In genomic region chr11:109343991-109344599, GRCm38 (mm10) we compare ENCODE assay signal across 8 mouse cellular contexts. TPM values are rescaled to one million over a fixed set of nuclear protein-coding genes. Genes with fewer than 3 reads are reported as not detected.
DNase-seq lines count a peak whose midpoint lies in the region; ATAC-seq and TF ChIP-seq lines count a peak whose summit lies in the region.

No protein-coding gene starts in this region.

- ATAC-seq in hindbrain, postnatal 0 days = peak; percentile 78
- no peak for ATAC-seq in hindbrain, embryonic 13.5 days (ENCODE audit: low FRiP score)
- peak; percentile 67 for ATAC-seq in Patski

- H3ac ChIP-seq in myocyte (ENCODE audit: control insufficient read depth, insufficient read length) = no peak overlapping the region

- 29% methylated on average over 10 of the region's 10 CpGs for WGBS in hindbrain, postnatal 0 days
- 35% methylated on average over 10 of the region's 10 CpGs for WGBS in hindbrain, embryonic 13.5 days

- no peak overlapping the region for H3K4me2 ChIP-seq in hindbrain, postnatal 0 days (ENCODE audit: low read depth, low read length)
- no peak overlapping the region for H3K4me2 ChIP-seq in hindbrain, embryonic 13.5 days
- peak overlapping the region; percentile 79 for H3K4me2 ChIP-seq in myocyte (ENCODE audit: low read depth)

- no peaks in the 10 kb centered on the region for H3K36me3 ChIP-seq in hindbrain, postnatal 0 days (ENCODE audit: insufficient read depth, low read length)
- no peaks in the 10 kb centered on the region for H3K36me3 ChIP-seq in hindbrain, embryonic 13.5 days
- no peaks in the 10 kb centered on the region for H3K36me3 ChIP-seq in myocyte (ENCODE audit: control insufficient read depth, insufficient read depth)

- no peak overlapping the region for H3K4me3 ChIP-seq in hindbrain, postnatal 0 days (ENCODE audit: low read length)
- no peak overlapping the region for H3K4me3 ChIP-seq in hindbrain, embryonic 13.5 days
- H3K4me3 ChIP-seq in gastrocnemius, adult 2 months = peak overlapping the region; percentile 59
- no peak overlapping the region for H3K4me3 ChIP-seq in myocyte

- H3K79me2 ChIP-seq in myocyte (ENCODE audit: control insufficient read depth, insufficient read depth) = no peaks in the 10 kb centered on the region

- POLR2A ChIA-PET in Patski (lab: Charles Lee) = interaction anchor here (1.1 kb wide), 1 partner anchor 17 kb away, joined by 3 read pairs; no protein-coding TSS in a partner anchor

- H3K4me1 ChIP-seq in hindbrain, postnatal 0 days (ENCODE audit: insufficient read depth, low read length) = 0 out of 2 replicates have a peak, but pooled peaks cover 20% of the 10 kb centered on the region
- H3K4me1 ChIP-seq in hindbrain, embryonic 13.5 days (replicated peaks) = peaks cover 17% of the 10 kb centered on the region

- peak; percentile 66 for TF ChIP-seq CTCF in hindbrain, postnatal 0 days (IDR thresholded peaks at IDR 0.05; ENCODE audit: low read depth)
- no peak for TF ChIP-seq CTCF in Patski (IDR thresholded peaks at IDR 0.05)
- TF ChIP-seq CTCF in gastrocnemius, adult 2 months (IDR thresholded peaks at IDR 0.05) = peak; percentile 67

- H3K27me3 ChIP-seq in hindbrain, postnatal 0 days (ENCODE audit: insufficient read depth, low read length) = no peaks in the 10 kb centered on the region
- no peaks in the 10 kb centered on the region for H3K27me3 ChIP-seq in hindbrain, embryonic 13.5 days
- H3K27me3 ChIP-seq in Patski (no peaks in the 10 kb centered on the region), myocyte (ENCODE audit: control insufficient read depth, insufficient read depth, insufficient read length) (no peaks in the 10 kb centered on the region)

- CTCF ChIA-PET in Patski (lab: Charles Lee) = interaction anchor here (1.0 to 5.9 kb wide), 5 partner anchors 13 to 78 kb away, joined by 3 to 49 read pairs (median 4); no protein-coding TSS in a partner anchor

- no peak for TF ChIP-seq POLR2A in myocyte (IDR thresholded peaks at IDR 0.05; ENCODE audit: insufficient read length, low read depth)

- DNase-seq in hindbrain, postnatal 0 days (ENCODE audit: low spot score) = peak; percentile 59
- DNase-seq in Patski (ENCODE audit: low read depth, low spot score) = no peak
- DNase-seq in gastrocnemius, adult 2 months = peak; percentile 80
- peak; percentile 84 for DNase-seq in kidney, adult 9 months
- no peak for DNase-seq in spleen, adult 12 weeks (ENCODE audit: low spot score)
- no peak for DNase-seq in urinary bladder, postnatal 4 days (ENCODE audit: low spot score in 2 of 2)

- intact Hi-C loops in gastrocnemius, adult 2 months (cut with DNase I) = no loop called here

- H3K27ac ChIP-seq in hindbrain, postnatal 0 days = peak overlapping the region; percentile 69
- no peak overlapping the region for H3K27ac ChIP-seq in hindbrain, embryonic 13.5 days
- peak overlapping the region; percentile 63 for H3K27ac ChIP-seq in gastrocnemius, adult 2 months

- H3K9ac ChIP-seq in hindbrain, postnatal 0 days (replicated peaks; ENCODE audit: low read length) = no peak overlapping the region
- no peak overlapping the region for H3K9ac ChIP-seq in hindbrain, embryonic 13.5 days

- no peaks in the 10 kb centered on the region for H3K9me3 ChIP-seq in hindbrain, postnatal 0 days (ENCODE audit: low read length)
- H3K9me3 ChIP-seq in hindbrain, embryonic 13.5 days = no peaks in the 10 kb centered on the region

- in situ Hi-C loops in Patski (cut with MboI; ENCODE audit: low pct_unique_long_range_greater_than_20kb) = no loop called here

TF ChIP-seq in myocyte, 11 proteins besides CTCF, POLR2A, EP300 and RAD21:
- TF ChIP-seq TCF3 (IDR thresholded peaks at IDR 0.05; ENCODE audit: insufficient read length, low read depth) (no peak), USF1 (IDR thresholded peaks at IDR 0.05; ENCODE audit: low read depth) (no peak), MYOG (IDR thresholded peaks at IDR 0.05; ENCODE audit: control insufficient read depth in 1 of 3, insufficient read depth in 1 of 3, insufficient read length in 2 of 3, low read depth in 2 of 3) (no peak), CEBPB (IDR thresholded peaks at IDR 0.05; ENCODE audit: insufficient read depth, poor library complexity, severe bottlenecking) (no peak), SRF (IDR thresholded peaks at IDR 0.05; ENCODE audit: control insufficient read depth, insufficient read length, low read depth) (no peak), POLR2AphosphoS2 (IDR thresholded peaks at IDR 0.05; ENCODE audit: insufficient read length, low read depth) (no peak), E2F4 (IDR thresholded peaks at IDR 0.05; ENCODE audit: insufficient read depth) (no peak), REST (IDR thresholded peaks at IDR 0.05; ENCODE audit: insufficient read depth, insufficient read length) (no peak), MYOD1 (IDR thresholded peaks at IDR 0.05; ENCODE audit: control insufficient read depth in 1 of 3, insufficient read length in 2 of 3, low read depth in 2 of 3) (no peak)

RNA-seq across cellular contexts. Expression of gene Gna13, which starts 18.5 kb away (rescaled TPM):
- 55.0 and 69.3 TPM in 2 replicates for total RNA-seq in hindbrain, postnatal 0 days (2014; rRNA removed)
- 38.1 and 44.4 TPM in 2 replicates for polyA plus RNA-seq in hindbrain, postnatal 0 days (2015; fragmentation: Nextera tagmentation; extraction: Ambion mirVana)
- 15.1 and 16.6 TPM in 2 replicates for polyA plus RNA-seq in hindbrain, embryonic 13.5 days (2015; fragmentation: Nextera tagmentation; extraction: Ambion mirVana)
- polyA plus RNA-seq in Patski (2021) (50.4 TPM), myocyte (2012; fragmentation: generic; extraction: Trizol) (24.1 TPM)
- 10 to 100 TPM; 25.6 to 27.8 TPM for total RNA-seq in gastrocnemius, adult 2 months (2021)

RNA-seq across cellular contexts. Expression of gene Rgs9, which starts 46.2 kb away (rescaled TPM):
- 28.5 and 30.3 TPM in 2 replicates for total RNA-seq in hindbrain, postnatal 0 days (2014; rRNA removed)
- polyA plus RNA-seq in hindbrain, postnatal 0 days (2015; fragmentation: Nextera tagmentation; extraction: Ambion mirVana) = 13.4 and 14.3 TPM in 2 replicates
- 6.2 and 7.6 TPM in 2 replicates for polyA plus RNA-seq in hindbrain, embryonic 13.5 days (2015; fragmentation: Nextera tagmentation; extraction: Ambion mirVana)
- polyA plus RNA-seq in Patski (2021) = 3.3 TPM
- total RNA-seq in gastrocnemius, adult 2 months (2021) = under 1 TPM; 0.13 to 0.20 TPM
- polyA plus RNA-seq in myocyte (2012; fragmentation: generic; extraction: Trizol) = not detected

Comparison
In these comparisons a context has a peak if more than half of its experiments do, and no peak if none do; other contexts are left out.
1. DNase-seq: peak in hindbrain, postnatal 0 days (single experiment), gastrocnemius, adult 2 months (single experiment) and kidney, adult 9 months (single experiment); none in Patski (single experiment), spleen, adult 12 weeks (single experiment) and urinary bladder, postnatal 4 days (0 of 2).